Mouse (Mus musculus): ENCODE measurements around the gene Lrrc26. TPM values are rescaled to one million over a fixed set of nuclear protein-coding genes. Genes with fewer than 3 reads are reported as not detected.

Lrrc26 gene
- polyA plus RNA-seq, 1 experiment from 2014 or later: not detected

DNA sequence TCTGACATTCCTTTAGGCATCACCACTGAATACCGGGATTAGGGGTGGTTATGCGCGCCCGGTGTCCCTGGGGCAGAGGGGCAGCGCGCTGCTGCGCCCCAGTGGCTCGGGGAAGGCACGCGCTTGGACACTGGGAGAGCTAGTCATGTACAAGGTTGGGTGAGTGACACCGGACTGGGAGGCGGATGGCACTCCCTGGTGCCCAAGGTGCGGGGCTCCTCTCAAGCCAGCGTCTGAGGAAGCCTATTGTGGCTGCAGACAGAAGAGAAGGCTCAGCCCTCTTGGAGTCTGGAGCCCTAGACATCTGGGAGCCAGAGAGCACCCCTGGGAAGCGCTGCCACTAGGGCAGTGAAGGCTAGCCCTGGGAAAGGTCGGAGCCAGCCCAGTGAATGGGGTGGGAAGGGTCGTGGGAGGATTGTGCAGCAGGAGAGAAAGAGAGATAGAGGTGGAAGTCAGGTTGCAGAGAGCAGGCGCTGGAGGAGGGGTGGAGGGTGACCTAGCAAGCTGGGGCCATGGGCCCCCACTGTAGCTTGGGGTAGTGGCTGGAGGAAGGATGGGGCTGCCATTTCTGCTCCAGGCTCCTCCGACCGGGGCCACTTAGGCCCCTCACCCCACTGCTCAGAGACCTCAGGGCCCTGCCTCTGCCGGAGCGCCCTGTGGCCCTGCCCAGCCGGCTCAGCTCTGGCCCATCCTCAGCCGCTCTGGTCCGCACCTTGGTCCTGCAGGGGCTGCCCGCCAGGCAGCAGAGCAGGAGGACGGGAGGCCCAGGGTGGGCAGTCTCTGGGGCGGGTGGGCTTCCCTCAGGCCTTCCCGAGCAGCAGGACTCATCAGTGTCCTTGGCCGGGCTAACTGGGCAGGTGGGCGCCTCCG is 1.7 kb downstream of the Lrrc26 start:
- ATAC-seq: no peak
- Histone ChIP-seq H3K36me3 (ENCODE audit: control insufficient read depth, insufficient read depth) (no peaks in the 10 kb centered on the region), H3K27ac (ENCODE audit: low read length) (no peak overlapping the region), H3K9me3 (ENCODE audit: control insufficient read depth, low read length) (no peaks in the 10 kb centered on the region), H3K9ac (replicated peaks; ENCODE audit: low read depth, low read length) (no peak overlapping the region), H3K4me3 (replicated peaks; ENCODE audit: low read length) (peak overlapping the region; percentile 25), H3K4me2 (ENCODE audit: low read length) (peak overlapping the region; percentile 49), H3K4me1 (replicated peaks; ENCODE audit: control insufficient read depth, insufficient read depth, low read length) (peaks cover 28% of the 10 kb centered on the region), H3K27me3 (replicated peaks; ENCODE audit: control insufficient read depth, insufficient read depth, low read length) (peaks cover 52% of the 10 kb centered on the region)
- WGBS: 4% methylated on average over 32 of the region's 32 CpGs

DNA sequence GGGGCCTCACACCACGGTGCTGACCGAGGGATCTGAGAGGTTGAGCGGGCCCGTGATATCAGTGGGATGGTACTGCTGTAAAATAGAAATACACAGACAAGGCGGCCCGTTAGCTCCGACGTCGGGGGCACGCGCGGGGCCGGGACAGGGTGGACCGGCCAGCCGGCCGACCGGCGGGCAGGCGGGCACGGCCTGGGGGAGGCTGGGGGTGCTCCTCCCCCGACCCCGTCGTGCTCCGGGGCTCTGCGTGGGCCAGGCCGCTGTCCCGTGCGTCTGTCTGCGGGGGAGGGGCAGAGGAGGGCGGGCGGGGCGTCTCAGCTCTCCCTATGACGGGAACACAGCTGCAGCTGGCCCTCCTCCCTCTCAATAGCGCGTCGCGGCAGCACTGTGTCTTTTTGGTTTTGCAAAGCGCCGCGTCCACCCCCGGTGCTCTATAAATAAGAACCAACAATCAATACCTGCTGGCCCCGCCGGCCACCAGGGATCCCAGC is 2.4 kb downstream of the Lrrc26 start:
- Histone ChIP-seq H3K9ac (replicated peaks; ENCODE audit: low read depth, low read length) (peak overlapping the region; percentile 44), H3K4me1 (replicated peaks; ENCODE audit: control insufficient read depth, insufficient read depth, low read length) (peaks cover 28% of the 10 kb centered on the region), H3K4me2 (ENCODE audit: low read length) (peak overlapping the region; percentile 41), H3K27me3 (replicated peaks; ENCODE audit: control insufficient read depth, insufficient read depth, low read length) (peaks cover 58% of the 10 kb centered on the region), H3K27ac (ENCODE audit: low read length) (no peak overlapping the region), H3K4me3 (replicated peaks; ENCODE audit: low read length) (peak overlapping the region; percentile 24), H3K9me3 (ENCODE audit: control insufficient read depth, low read length) (no peaks in the 10 kb centered on the region), H3K36me3 (ENCODE audit: control insufficient read depth, insufficient read depth) (no peaks in the 10 kb centered on the region)
- 5% methylated on average over 34 of the region's 43 CpGs for WGBS
- peak; percentile 7; the same call in 1 of the 2 replicates for ATAC-seq

DNA sequence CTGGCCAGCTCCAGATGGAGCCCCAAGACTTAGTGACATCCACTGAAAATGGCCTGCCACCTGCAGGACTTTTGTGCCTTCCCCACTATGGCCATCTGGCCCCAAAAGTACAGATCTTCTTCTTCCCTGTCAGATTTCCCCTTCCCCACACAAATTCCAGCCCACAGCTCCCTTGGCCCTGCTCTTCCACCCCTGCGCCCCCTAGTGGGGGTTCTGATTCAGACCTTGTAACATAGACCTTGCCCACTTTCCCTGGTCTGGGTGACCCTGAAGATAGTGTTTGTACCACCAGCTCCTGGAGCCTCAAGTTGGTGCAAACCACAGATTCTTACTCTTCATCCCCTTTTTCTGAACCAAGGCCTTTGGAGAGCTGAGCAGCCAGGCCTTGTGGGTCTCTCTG is 3.1 kb downstream of the Lrrc26 start:
- no peak overlapping the region for H3K9ac ChIP-seq (replicated peaks; ENCODE audit: low read depth, low read length)
- no peak overlapping the region for H3K27ac ChIP-seq (ENCODE audit: low read length)
- ATAC-seq: no peak; the same call in 1 of the 2 replicates
- no peak overlapping the region for H3K4me2 ChIP-seq (ENCODE audit: low read length)
- H3K36me3 ChIP-seq (ENCODE audit: control insufficient read depth, insufficient read depth): no peaks in the 10 kb centered on the region
- peaks cover 28% of the 10 kb centered on the region for H3K4me1 ChIP-seq (replicated peaks; ENCODE audit: control insufficient read depth, insufficient read depth, low read length)
- peaks cover 62% of the 10 kb centered on the region for H3K27me3 ChIP-seq (replicated peaks; ENCODE audit: control insufficient read depth, insufficient read depth, low read length)
- WGBS: 0% methylated on average over 1 of the region's 1 CpGs
- H3K9me3 ChIP-seq (ENCODE audit: control insufficient read depth, low read length): no peaks in the 10 kb centered on the region
- no peak overlapping the region for H3K4me3 ChIP-seq (replicated peaks; ENCODE audit: low read length)

DNA sequence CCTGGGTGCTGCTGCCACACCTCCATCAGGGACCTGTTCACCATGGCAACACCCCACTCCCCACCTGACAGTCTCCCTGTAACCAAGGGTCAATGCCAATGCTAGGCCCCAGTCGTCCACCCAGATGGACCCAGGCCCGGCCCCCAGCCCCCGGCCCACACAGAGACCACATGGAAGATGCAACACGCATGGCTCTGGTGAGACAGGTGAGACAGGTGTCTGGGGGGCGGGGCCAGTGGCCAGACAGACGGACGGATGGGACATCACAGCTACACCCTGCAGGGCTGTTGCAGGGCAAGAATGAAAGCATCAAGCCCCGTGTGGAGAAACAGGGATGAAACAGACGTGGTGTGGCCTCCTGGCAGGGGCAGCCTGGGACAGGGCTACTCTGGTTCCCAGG is 4.0 kb downstream of the Lrrc26 start:
- no peak overlapping the region for H3K4me2 ChIP-seq (ENCODE audit: low read length)
- H3K9ac ChIP-seq (replicated peaks; ENCODE audit: low read depth, low read length): no peak overlapping the region
- peaks cover 56% of the 10 kb centered on the region for H3K27me3 ChIP-seq (replicated peaks; ENCODE audit: control insufficient read depth, insufficient read depth, low read length)
- H3K27ac ChIP-seq (ENCODE audit: low read length): no peak overlapping the region
- no peak overlapping the region for H3K4me3 ChIP-seq (replicated peaks; ENCODE audit: low read length)
- WGBS: 75% methylated on average over 9 of the region's 9 CpGs
- no peaks in the 10 kb centered on the region for H3K36me3 ChIP-seq (ENCODE audit: control insufficient read depth, insufficient read depth)
- peaks cover 28% of the 10 kb centered on the region for H3K4me1 ChIP-seq (replicated peaks; ENCODE audit: control insufficient read depth, insufficient read depth, low read length)
- no peak for ATAC-seq
- H3K9me3 ChIP-seq (ENCODE audit: control insufficient read depth, low read length): no peaks in the 10 kb centered on the region

DNA sequence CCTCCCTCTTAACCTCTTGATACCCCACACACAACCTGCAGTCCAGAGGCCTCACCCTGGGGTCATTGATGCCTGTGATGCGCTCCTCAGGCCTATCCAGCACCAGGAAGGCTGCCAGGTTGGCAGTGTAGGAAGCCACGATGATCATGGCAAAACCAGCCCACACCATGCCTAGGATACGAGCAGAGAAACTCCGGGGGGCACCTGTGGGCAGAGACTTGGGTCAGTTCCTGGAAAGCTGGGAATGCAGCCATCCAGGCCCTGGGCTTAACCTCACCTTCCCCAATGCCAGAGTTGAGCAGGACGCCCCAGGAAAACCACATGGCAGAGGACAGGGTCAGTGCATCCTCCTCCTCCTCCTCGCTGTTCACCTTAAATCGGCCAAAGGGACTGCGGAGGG is 7.4 kb downstream of the Lrrc26 start:
- H3K4me1 ChIP-seq (replicated peaks; ENCODE audit: control insufficient read depth, insufficient read depth, low read length): peaks cover 6% of the 10 kb centered on the region
- no peak overlapping the region for H3K4me2 ChIP-seq (ENCODE audit: low read length)
- no peak for ATAC-seq
- peaks cover 24% of the 10 kb centered on the region for H3K27me3 ChIP-seq (replicated peaks; ENCODE audit: control insufficient read depth, insufficient read depth, low read length)
- no peak overlapping the region for H3K4me3 ChIP-seq (replicated peaks; ENCODE audit: low read length)
- no peaks in the 10 kb centered on the region for H3K9me3 ChIP-seq (ENCODE audit: control insufficient read depth, low read length)
- no peaks in the 10 kb centered on the region for H3K36me3 ChIP-seq (ENCODE audit: control insufficient read depth, insufficient read depth)
- no peak overlapping the region for H3K9ac ChIP-seq (replicated peaks; ENCODE audit: low read depth, low read length)
- no peak overlapping the region for H3K27ac ChIP-seq (ENCODE audit: low read length)
- 78% methylated on average over 7 of the region's 8 CpGs for WGBS

DNA sequence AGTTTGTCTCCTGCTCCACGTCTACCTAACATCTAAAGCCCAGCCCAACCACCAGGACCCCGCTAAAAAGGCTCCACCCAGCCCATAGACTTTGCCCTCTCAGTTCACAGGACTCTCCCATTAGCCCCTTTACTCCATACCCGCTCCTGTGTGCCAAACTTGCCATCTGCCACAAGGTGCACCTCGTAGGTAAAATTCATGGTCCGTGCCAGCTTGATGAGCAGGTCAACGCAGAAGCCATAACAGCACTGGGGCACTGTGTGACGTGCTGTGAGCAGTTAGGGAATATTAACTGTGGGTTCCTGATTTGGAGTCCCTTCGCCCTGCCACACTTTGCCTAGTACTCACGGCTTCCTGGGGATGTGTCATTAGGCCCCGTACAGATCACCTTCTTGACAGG is 8.3 kb downstream of the Lrrc26 start:
- Histone ChIP-seq H3K27me3 (replicated peaks; ENCODE audit: control insufficient read depth, insufficient read depth, low read length) (peaks cover 17% of the 10 kb centered on the region), H3K4me3 (replicated peaks; ENCODE audit: low read length) (no peak overlapping the region), H3K4me2 (ENCODE audit: low read length) (no peak overlapping the region), H3K4me1 (replicated peaks; ENCODE audit: control insufficient read depth, insufficient read depth, low read length) (no peaks in the 10 kb centered on the region), H3K36me3 (ENCODE audit: control insufficient read depth, insufficient read depth) (no peaks in the 10 kb centered on the region), H3K27ac (ENCODE audit: low read length) (no peak overlapping the region), H3K9me3 (ENCODE audit: control insufficient read depth, low read length) (no peaks in the 10 kb centered on the region), H3K9ac (replicated peaks; ENCODE audit: low read depth, low read length) (no peak overlapping the region)
- 84% methylated on average over 10 of the region's 10 CpGs for WGBS
- no peak for ATAC-seq

DNA sequence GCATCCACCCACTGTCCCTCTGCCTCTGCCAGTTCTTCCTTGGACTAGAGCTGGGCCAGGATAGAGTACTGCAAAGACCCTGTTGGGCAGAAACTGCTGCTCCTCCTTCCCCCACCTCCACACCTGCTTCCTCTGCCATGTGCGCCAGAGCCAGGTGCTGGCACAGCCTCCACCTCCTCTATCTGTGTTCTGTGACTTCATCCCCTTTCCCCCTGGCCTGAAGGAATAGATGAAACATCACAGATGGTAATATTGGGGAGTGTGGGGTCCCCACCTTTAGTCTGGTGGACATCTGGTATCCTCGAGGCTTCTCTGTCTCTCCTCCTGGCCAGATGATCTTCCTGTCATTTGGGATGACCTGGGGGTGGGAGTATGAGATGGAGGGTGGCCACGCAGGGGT is 13.7 kb downstream of the Lrrc26 start:
- no peak for ATAC-seq
- Histone ChIP-seq H3K9me3 (ENCODE audit: control insufficient read depth, low read length) (no peaks in the 10 kb centered on the region), H3K27me3 (replicated peaks; ENCODE audit: control insufficient read depth, insufficient read depth, low read length) (peaks cover 25% of the 10 kb centered on the region), H3K4me3 (replicated peaks; ENCODE audit: low read length) (no peak overlapping the region), H3K36me3 (ENCODE audit: control insufficient read depth, insufficient read depth) (no peaks in the 10 kb centered on the region), H3K9ac (replicated peaks; ENCODE audit: low read depth, low read length) (no peak overlapping the region), H3K27ac (ENCODE audit: low read length) (no peak overlapping the region), H3K4me1 (replicated peaks; ENCODE audit: control insufficient read depth, insufficient read depth, low read length) (peaks cover 13% of the 10 kb centered on the region), H3K4me2 (ENCODE audit: low read length) (no peak overlapping the region)
- 67% methylated on average over 3 of the region's 3 CpGs for WGBS

DNA sequence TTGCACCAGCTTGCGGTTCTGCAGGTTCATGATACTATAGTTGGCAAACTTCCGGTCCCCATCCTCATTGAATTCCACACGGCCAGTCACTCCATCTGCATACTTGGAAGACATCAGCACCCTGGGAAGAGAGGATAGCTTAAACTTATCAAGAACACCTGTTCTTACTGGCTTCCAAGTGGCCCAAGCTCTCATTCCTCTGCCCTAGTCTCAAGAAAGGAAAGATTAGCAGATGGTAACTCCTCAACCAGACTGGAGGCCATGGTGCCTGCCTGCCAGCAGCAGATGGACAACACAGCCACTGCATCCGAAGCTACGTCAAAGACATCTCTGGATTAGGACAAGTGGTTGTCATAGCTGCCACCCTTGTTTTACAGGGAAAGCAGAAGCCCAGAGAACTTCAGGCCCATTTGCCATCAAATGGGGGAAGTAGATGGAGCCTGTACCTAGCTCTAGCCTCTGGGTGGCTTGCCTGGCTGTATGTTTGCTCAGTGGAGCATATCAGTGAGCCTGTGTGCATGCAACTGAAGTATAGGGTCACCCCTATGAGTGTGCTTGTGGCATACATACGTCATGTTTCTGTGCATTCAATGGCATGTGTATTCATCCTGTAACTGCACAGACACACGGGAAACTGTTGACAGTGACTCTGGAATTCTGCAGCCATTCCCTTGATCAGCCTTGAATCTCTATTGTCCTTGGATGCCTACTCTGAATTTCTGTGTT is 14.4 kb downstream of the Lrrc26 start:
- 0 out of 2 replicates have a peak, but pooled peaks have one; percentile 2 for ATAC-seq
- H3K27ac ChIP-seq (ENCODE audit: low read length): no peak overlapping the region

More for the DNA sequence above, 14.4 kb downstream of the Lrrc26 start:
- 69% methylated on average over 7 of the region's 7 CpGs for WGBS
- peaks cover 31% of the 10 kb centered on the region for H3K27me3 ChIP-seq (replicated peaks; ENCODE audit: control insufficient read depth, insufficient read depth, low read length)
- H3K4me2 ChIP-seq (ENCODE audit: low read length): peak overlapping the region; percentile 91
- no peaks in the 10 kb centered on the region for H3K9me3 ChIP-seq (ENCODE audit: control insufficient read depth, low read length)
- no peaks in the 10 kb centered on the region for H3K36me3 ChIP-seq (ENCODE audit: control insufficient read depth, insufficient read depth)
- peak overlapping the region; percentile 61; the same call in 1 of the 2 replicates for H3K4me3 ChIP-seq (replicated peaks; ENCODE audit: low read length)
- peaks cover 13% of the 10 kb centered on the region for H3K4me1 ChIP-seq (replicated peaks; ENCODE audit: control insufficient read depth, insufficient read depth, low read length)
- H3K9ac ChIP-seq (replicated peaks; ENCODE audit: low read depth, low read length): no peak overlapping the region
